Mouse (Mus musculus): ENCODE data around the gene Scn3a. TPM values are rescaled to one million over a fixed set of nuclear protein-coding genes. Genes with fewer than 3 reads are reported as not detected.

Scn3a gene
- polyA plus RNA-seq, 1 experiment from 2014 or later = 0.72 TPM

GRCm38 (mm10) chr2:65414237-65414636 lies 153.2 kb downstream of the Scn3a start:
- H3K27ac ChIP-seq (replicated peaks) = no peak overlapping the region
- H3K4me3 ChIP-seq (ENCODE audit: low read depth, low read length) = peak overlapping the region; percentile 27
- no peak overlapping the region for H3K9ac ChIP-seq (ENCODE audit: low read length)
- TF ChIP-seq CTCF (IDR thresholded peaks at IDR 0.05; ENCODE audit: low read depth) = no peak
- no peak for TF ChIP-seq EP300 (optimal IDR thresholded peaks at IDR 0.05)
- peak overlapping the region; percentile 51 for H3K4me2 ChIP-seq (replicated peaks; ENCODE audit: low read depth)
- H3K27me3 ChIP-seq (ENCODE audit: control insufficient read depth, insufficient read depth, low read length) = no peaks in the 10 kb centered on the region
- DNase-seq (ENCODE audit: low spot score) = peak; percentile 61
- 0 out of 2 replicates have a peak, but pooled peaks cover 2% of the 10 kb centered on the region for H3K4me1 ChIP-seq (replicated peaks; ENCODE audit: control insufficient read depth, insufficient read depth)
- ATAC-seq (ENCODE audit: low FRiP score, low TSS enrichment) = peak; percentile 70
- 0% methylated on average over 7 of the region's 7 CpGs for WGBS
- H3K9me3 ChIP-seq (ENCODE audit: control insufficient read depth, low read length) = no peaks in the 10 kb centered on the region
- no peaks in the 10 kb centered on the region for H3K36me3 ChIP-seq (ENCODE audit: control insufficient read depth, insufficient read depth, low read length)

- H3K27ac ChIP-seq (replicated peaks) = no peak overlapping the region
- H3K9me3 ChIP-seq (ENCODE audit: control insufficient read depth, low read length) = no peaks in the 10 kb centered on the region
- H3K36me3 ChIP-seq (ENCODE audit: control insufficient read depth, insufficient read depth, low read length) = no peaks in the 10 kb centered on the region
- 0 out of 2 replicates have a peak, but pooled peaks cover 2% of the 10 kb centered on the region for H3K4me1 ChIP-seq (replicated peaks; ENCODE audit: control insufficient read depth, insufficient read depth)
- 0% methylated on average over 3 of the region's 3 CpGs for WGBS
- H3K9ac ChIP-seq (ENCODE audit: low read length) = no peak overlapping the region; the same call in 1 of the 2 replicates
- no peaks in the 10 kb centered on the region for H3K27me3 ChIP-seq (ENCODE audit: control insufficient read depth, insufficient read depth, low read length)
- H3K4me2 ChIP-seq (replicated peaks; ENCODE audit: low read depth) = peak overlapping the region; percentile 51
- ATAC-seq (ENCODE audit: low FRiP score, low TSS enrichment) (no peak; the same call in 1 of the 2 replicates), DNase-seq (ENCODE audit: low spot score) (no peak)
- H3K4me3 ChIP-seq (ENCODE audit: low read depth, low read length) = peak overlapping the region; percentile 27
- TF ChIP-seq EP300 (optimal IDR thresholded peaks at IDR 0.05) (no peak), CTCF (IDR thresholded peaks at IDR 0.05; ENCODE audit: low read depth) (peak; percentile 80)
Measured at GRCm38 (mm10) chr2:65413746-65414145, 153.7 kb downstream of the Scn3a start.

Other genes starting within 250 kb of the Scn3a start
- gene Slc38a11, start 203.6 kb downstream of the Scn3a start, polyA plus RNA-seq (2015; fragmentation: Nextera tagmentation; extraction: Ambion mirVana) = 0.34 and 0.50 TPM in 2 replicates
- gene Scn2a, start 53.1 kb upstream of the Scn3a start, polyA plus RNA-seq (2015; fragmentation: Nextera tagmentation; extraction: Ambion mirVana) = 1.6 and 1.7 TPM in 2 replicates